ENCODE assay signal across 7 mouse cellular contexts in the genomic region with DNA sequence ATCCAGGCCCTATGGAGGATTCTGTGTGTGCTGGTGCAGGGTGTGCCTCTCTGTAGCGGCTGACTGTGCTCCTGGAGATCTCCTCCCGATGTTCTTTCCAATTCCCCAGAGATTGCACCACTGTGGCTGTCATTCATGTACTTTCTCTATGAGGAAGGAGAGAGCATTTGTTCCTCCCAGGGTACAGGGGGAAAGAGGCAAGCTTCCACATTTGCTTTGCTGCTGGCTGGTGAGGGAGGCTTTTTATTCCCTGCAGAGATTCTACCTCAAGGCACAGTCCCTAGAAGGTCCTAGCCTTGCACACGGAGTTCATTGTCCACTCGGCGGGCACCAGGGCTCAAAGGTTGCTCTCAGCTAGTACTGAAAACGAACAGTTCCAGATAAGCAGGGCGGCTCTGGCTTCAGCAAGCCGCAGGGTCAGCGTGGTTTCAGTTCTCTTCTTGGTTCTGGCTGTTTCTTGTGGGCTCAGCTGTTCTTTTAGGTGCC. TPM values are rescaled to one million over a fixed set of nuclear protein-coding genes. Genes with fewer than 3 reads are reported as not detected.
DNase-seq lines count a peak whose midpoint lies in the region; ATAC-seq and TF ChIP-seq lines count a peak whose summit lies in the region.

No protein-coding gene starts in this region.

- DNase-seq in urinary bladder, postnatal 25 days (ENCODE audit: low spot score) = peak; percentile 18
- DNase-seq in urinary bladder, postnatal 10 days (ENCODE audit: low spot score) = no peak
- DNase-seq in layer of hippocampus, postnatal 14 days (ENCODE audit: low spot score in 2 of 2) = peak; percentile 22 to 30
- DNase-seq in frontal cortex, adult 2 months (ENCODE audit: extremely low spot score in 1 of 2, low spot score in 1 of 2) = no peak

- no peaks in the 10 kb centered on the region for H3K27me3 ChIP-seq in heart, embryonic 16.5 days (ENCODE audit: control insufficient read depth, insufficient read depth, low read length)
- no peaks in the 10 kb centered on the region for H3K27me3 ChIP-seq in small intestine, adult 2 months (ENCODE audit: control insufficient read depth, insufficient read depth, low read length)
- no peaks in the 10 kb centered on the region for H3K27me3 ChIP-seq in forebrain, embryonic 16.5 days (replicated peaks; ENCODE audit: control insufficient read depth, insufficient read depth, low read length)

- H3K9ac ChIP-seq in heart, embryonic 16.5 days (ENCODE audit: low read length) = 0 out of 2 replicates have a peak overlapping the region, but pooled peaks have one; percentile 36
- H3K9ac ChIP-seq in forebrain, embryonic 16.5 days (replicated peaks; ENCODE audit: low read depth, low read length) = no peak overlapping the region

- no peaks in the 10 kb centered on the region for H3K9me3 ChIP-seq in heart, embryonic 16.5 days (replicated peaks; ENCODE audit: control insufficient read depth, low read length)
- no peaks in the 10 kb centered on the region for H3K9me3 ChIP-seq in forebrain, embryonic 16.5 days (ENCODE audit: control insufficient read depth, low read length)

- H3K4me1 ChIP-seq in heart, embryonic 16.5 days (ENCODE audit: control insufficient read depth, insufficient read depth, low read length) = 0 out of 2 replicates have a peak, but pooled peaks cover 2% of the 10 kb centered on the region
- peaks cover 22% of the 10 kb centered on the region; the same call in 1 of the 2 replicates for H3K4me1 ChIP-seq in small intestine, adult 2 months (ENCODE audit: control insufficient read depth, insufficient read depth, insufficient read length, low read length)
- no peaks in the 10 kb centered on the region for H3K4me1 ChIP-seq in forebrain, embryonic 16.5 days (replicated peaks; ENCODE audit: control insufficient read depth, insufficient read depth, low read length)

- no peaks in the 10 kb centered on the region for H3K36me3 ChIP-seq in heart, embryonic 16.5 days (ENCODE audit: control insufficient read depth, insufficient read depth)
- no peaks in the 10 kb centered on the region for H3K36me3 ChIP-seq in small intestine, adult 2 months (ENCODE audit: control insufficient read depth, insufficient read depth, low read length)
- H3K36me3 ChIP-seq in forebrain, embryonic 16.5 days (ENCODE audit: control insufficient read depth, insufficient read depth) = no peaks in the 10 kb centered on the region

- no peak for TF ChIP-seq CTCF in small intestine, adult 2 months (IDR thresholded peaks at IDR 0.05; ENCODE audit: extremely low read depth, insufficient read length, insufficient replicate concordance, low read depth, low read length)

- H3K27ac ChIP-seq in heart, embryonic 16.5 days (ENCODE audit: low read length) = peak overlapping the region; percentile 2; the same call in 1 of the 2 replicates
- H3K27ac ChIP-seq in small intestine, adult 2 months (ENCODE audit: insufficient read depth, low read depth, low read length) = peak overlapping the region; percentile 97
- no peak overlapping the region for H3K27ac ChIP-seq in forebrain, embryonic 16.5 days (ENCODE audit: low read length)

- 31% methylated on average over 9 of the region's 9 CpGs for WGBS in heart, embryonic 16.5 days
- WGBS in small intestine, adult 2 months = 12% methylated on average over 9 of the region's 9 CpGs
- WGBS in forebrain, embryonic 16.5 days = 81% methylated on average over 9 of the region's 9 CpGs

- no peak overlapping the region for H3K4me3 ChIP-seq in heart, embryonic 16.5 days (ENCODE audit: low read length)
- H3K4me3 ChIP-seq in small intestine, adult 2 months (ENCODE audit: low read depth, low read length) = no peak overlapping the region; the same call in 1 of the 2 replicates
- no peak overlapping the region for H3K4me3 ChIP-seq in forebrain, embryonic 16.5 days (replicated peaks; ENCODE audit: low read length)

- H3K4me2 ChIP-seq in heart, embryonic 16.5 days (ENCODE audit: low read depth, low read length) = 0 out of 2 replicates have a peak overlapping the region, but pooled peaks have one; percentile 10
- H3K4me2 ChIP-seq in forebrain, embryonic 16.5 days (ENCODE audit: low read length) = no peak overlapping the region

- ATAC-seq in heart, embryonic 16.5 days (replicated peaks; ENCODE audit: extremely low read depth, insufficient read depth, low FRiP score) = no peak
- ATAC-seq in forebrain, embryonic 16.5 days = no peak

- TF ChIP-seq POLR2A in small intestine, adult 2 months (IDR thresholded peaks at IDR 0.05; ENCODE audit: low read depth, low read length) = peak; percentile 32; the same call in 1 of the 2 replicates

RNA-seq across cellular contexts. Expression of a gene that starts 28.5 kb away (rescaled TPM):
- polyA plus RNA-seq in heart, embryonic 16.5 days (2015; fragmentation: Nextera tagmentation; extraction: Ambion mirVana) = 13.1 and 14.0 TPM in 2 replicates
- 1 to 10 TPM; 2.5 to 3.5 TPM for total RNA-seq in layer of hippocampus, postnatal 14 days (2021)
- 3.4 and 8.9 TPM in 2 replicates for polyA plus RNA-seq in small intestine, adult 2 months (2012; rRNA removed)
- 0.38 and 1.1 TPM in 2 replicates for polyA plus RNA-seq in frontal cortex, adult 2 months (2012; rRNA removed)
- polyA plus RNA-seq in forebrain, embryonic 16.5 days (2015; fragmentation: Nextera tagmentation; extraction: Ambion mirVana) = 5.2 and 8.1 TPM in 2 replicates

RNA-seq across cellular contexts. Expression of a gene that starts 47.3 kb away (rescaled TPM):
- 30.7 and 32.8 TPM in 2 replicates for polyA plus RNA-seq in heart, embryonic 16.5 days (2015; fragmentation: Nextera tagmentation; extraction: Ambion mirVana)
- total RNA-seq in layer of hippocampus, postnatal 14 days (2021) = 10 to 100 TPM; 80.5 to 82.7 TPM
- 7.6 and 21.2 TPM in 2 replicates for polyA plus RNA-seq in small intestine, adult 2 months (2012; rRNA removed)
- polyA plus RNA-seq in frontal cortex, adult 2 months (2012; rRNA removed) = 67.0 and 75.5 TPM in 2 replicates
- polyA plus RNA-seq in forebrain, embryonic 16.5 days (2015; fragmentation: Nextera tagmentation; extraction: Ambion mirVana) = 45.6 and 51.0 TPM in 2 replicates

Comparison
In these comparisons a context has a peak if more than half of its experiments do, and no peak if none do; other contexts are left out.
1. DNase-seq: peak in urinary bladder, postnatal 25 days (single experiment) and layer of hippocampus, postnatal 14 days (2 of 2); none in urinary bladder, postnatal 10 days (single experiment) and frontal cortex, adult 2 months (0 of 2).